Mouse (Mus musculus) liver, embryonic 11.5 days (tissue): ENCODE measurements around the gene Ank2. TPM values are rescaled to one million over a fixed set of nuclear protein-coding genes. Genes with fewer than 3 reads are reported as not detected.

Experiments used
- ATAC-seq: fragments of 200-750 bp; cut with Nextera tagmentation; replicated peaks from 2 replicates; pipeline ENCODE4 v1.8.0; 2017; ENCODE audit warnings: moderate number of reproducible peaks, mild to moderate bottlenecking, moderate TSS enrichment, moderate library complexity; ENCODE audit not compliant: low FRiP score
- DNase-seq: peaks from one replicate; pipeline ENCODE4 v3.0.0-alpha.2; 2017; ENCODE audit warnings: low spot score
- H3K27ac ChIP-seq: fragments of 300-500 bp; sonication (generic); 2 replicates; pipeline ENCODE4 v1.5.1; 2014; ENCODE audit warnings: mild to moderate bottlenecking, low read depth, low read length, control low read depth
- H3K27me3 ChIP-seq: fragments of 300-500 bp; sonication (generic); replicated peaks from 2 replicates; pipeline ENCODE4 v1.6.1; 2014; ENCODE audit warnings: low read length, mixed read lengths; ENCODE audit not compliant: control insufficient read depth, insufficient read depth
- H3K36me3 ChIP-seq: fragments of 300-500 bp; sonication (generic); 2 replicates; pipeline ENCODE4 v1.6.1; 2014; ENCODE audit warnings: mild to moderate bottlenecking, low read length, moderate library complexity, mixed read lengths; ENCODE audit not compliant: control insufficient read depth, insufficient read depth
- H3K4me1 ChIP-seq: fragments of 300-500 bp; sonication (generic); replicated peaks from 2 replicates; pipeline ENCODE4 v1.6.1; 2014; ENCODE audit warnings: low read length, mixed read lengths; ENCODE audit not compliant: control insufficient read depth, insufficient read depth
- H3K4me2 ChIP-seq: fragments of 300-500 bp; sonication (generic); 2 replicates; pipeline ENCODE4 v1.6.1; 2014; ENCODE audit warnings: mild to moderate bottlenecking, control low read depth, moderate library complexity
- H3K4me3 ChIP-seq: fragments of 300-500 bp; sonication (generic); 2 replicates; pipeline ENCODE4 v1.5.1; 2014; ENCODE audit warnings: low read depth, low read length, control low read depth
- H3K9ac ChIP-seq: fragments of 300-500 bp; sonication (generic); 2 replicates; pipeline ENCODE4 v1.6.1; 2014; ENCODE audit warnings: low read depth, low read length, control low read depth
- H3K9me3 ChIP-seq: fragments of 300-500 bp; sonication (generic); 2 replicates; pipeline ENCODE4 v1.6.1; 2016; ENCODE audit warnings: low read length, inconsistent platforms, mixed read lengths; ENCODE audit not compliant: control insufficient read depth
- WGBS: fragments of 180-500 bp; shearing (Covaris S2); extraction: QIAGEN DNeasy Blood & Tissue Kit; methylation state at CpG from one replicate; pipeline ENCODE4 v1.1.7; 2014; 5-methylcytosine and 5-hydroxymethylcytosine counted together
- polyA plus RNA-seq: library from polyadenylated mRNA; unstranded; fragments of >200 nt; fragmentation: Nextera tagmentation; extraction: Ambion mirVana; gene quantifications from 2 replicates; pipeline ENCODE4 v1.2.1, GENCODE M21; 2014

Ank2 gene
- polyA plus RNA-seq, 1 experiment from 2014 or later: 17.3 TPM

DNA sequence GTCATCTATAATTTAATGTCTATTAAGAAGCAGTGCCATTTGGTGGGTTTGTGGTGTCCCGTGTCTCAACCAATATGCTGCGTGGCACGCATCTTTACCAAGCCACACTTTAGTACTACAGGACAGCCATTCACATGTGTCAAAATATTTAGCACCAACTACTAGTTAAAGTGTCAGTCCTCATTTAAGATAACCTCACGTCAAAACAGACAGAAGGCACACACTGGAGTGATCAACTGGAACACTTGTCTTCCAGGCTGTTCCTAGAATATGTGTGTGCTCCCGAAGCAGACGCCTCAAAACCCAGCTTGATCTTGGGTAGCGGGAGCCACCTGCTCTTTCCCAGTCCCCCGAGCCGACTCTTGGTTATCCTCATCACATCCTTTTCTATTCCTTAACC is 101.4 kb downstream of the Ank2 start:
- WGBS: 89% methylated on average over 9 of the region's 9 CpGs
- Histone ChIP-seq H3K4me3 (no peak overlapping the region), H3K9me3 (no peaks in the 10 kb centered on the region), H3K4me1 (no peaks in the 10 kb centered on the region), H3K27me3 (no peaks in the 10 kb centered on the region), H3K36me3 (no peaks in the 10 kb centered on the region), H3K9ac (no peak overlapping the region), H3K27ac (no peak overlapping the region), H3K4me2 (no peak overlapping the region)
- ATAC-seq (no peak), DNase-seq (no peak)

DNA sequence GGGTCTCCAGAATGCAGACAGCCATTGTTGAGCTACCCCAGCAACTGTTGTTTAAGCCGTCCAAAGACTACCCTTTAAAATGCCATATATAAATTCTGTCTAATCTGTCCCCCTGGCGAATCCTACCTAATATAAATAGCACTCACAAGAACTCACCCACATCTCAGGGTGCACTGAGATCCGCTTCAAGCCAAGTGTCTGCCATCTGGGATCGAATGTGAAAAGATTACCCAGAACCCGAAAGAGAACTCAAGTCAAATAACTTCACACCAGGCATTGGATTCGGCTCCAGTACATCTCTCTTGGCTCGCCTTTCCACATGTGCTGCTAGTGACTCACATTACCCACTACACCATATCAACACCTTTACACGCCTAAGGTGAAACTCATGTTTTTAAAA is 103.9 kb downstream of the Ank2 start:
- no peak overlapping the region for H3K9ac ChIP-seq
- no peaks in the 10 kb centered on the region for H3K4me1 ChIP-seq
- H3K27ac ChIP-seq: no peak overlapping the region
- H3K27me3 ChIP-seq: no peaks in the 10 kb centered on the region
- DNase-seq (no peak), ATAC-seq (no peak)
- 83% methylated on average over 8 of the region's 8 CpGs for WGBS
- H3K9me3 ChIP-seq: no peaks in the 10 kb centered on the region
- H3K4me3 ChIP-seq: no peak overlapping the region
- no peaks in the 10 kb centered on the region for H3K36me3 ChIP-seq
- no peak overlapping the region for H3K4me2 ChIP-seq

DNA sequence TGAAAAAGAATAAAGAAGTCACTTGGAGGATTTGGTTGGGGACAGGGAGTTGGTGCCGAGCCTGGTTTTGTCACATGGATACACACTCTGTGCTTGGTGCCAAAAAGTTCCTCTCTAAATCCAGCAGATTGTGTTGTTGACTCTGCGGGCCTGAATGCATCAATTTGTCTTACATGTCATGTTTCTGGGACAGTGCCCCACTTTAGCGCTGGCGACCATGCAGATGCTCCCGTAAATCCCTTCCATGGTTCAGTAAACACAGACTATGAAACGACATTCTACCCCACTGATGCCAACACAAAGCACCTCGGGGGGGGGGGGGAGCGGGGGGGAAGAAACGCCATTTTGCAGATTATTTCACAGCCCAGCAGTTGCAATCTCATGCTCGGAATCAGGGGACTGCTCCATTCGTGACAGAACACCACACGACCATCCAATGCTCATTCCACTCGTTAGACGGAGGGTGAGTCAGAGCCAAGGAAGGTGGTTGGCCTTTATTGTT is 112.1 kb downstream of the Ank2 start:
- WGBS: 89% methylated on average over 13 of the region's 14 CpGs
- DNase-seq (no peak), ATAC-seq (no peak)

GRCm38 (mm10) chr3:127383231-127383630 is 115.9 kb downstream of the Ank2 start:
- WGBS: 92% methylated on average over 3 of the region's 3 CpGs
- no peaks in the 10 kb centered on the region for H3K9me3 ChIP-seq
- no peak for DNase-seq
- no peaks in the 10 kb centered on the region for H3K27me3 ChIP-seq
- no peak overlapping the region for H3K4me3 ChIP-seq
- no peaks in the 10 kb centered on the region for H3K36me3 ChIP-seq
- H3K4me1 ChIP-seq: no peaks in the 10 kb centered on the region
- no peak overlapping the region for H3K9ac ChIP-seq
- no peak overlapping the region for H3K4me2 ChIP-seq
- H3K27ac ChIP-seq: no peak overlapping the region
- ATAC-seq: no peak

More for the DNA sequence above, 112.1 kb downstream of the Ank2 start:
- no peak overlapping the region for H3K9ac ChIP-seq
- H3K36me3 ChIP-seq: no peaks in the 10 kb centered on the region
- H3K4me1 ChIP-seq: no peaks in the 10 kb centered on the region
- no peaks in the 10 kb centered on the region for H3K9me3 ChIP-seq
- no peak overlapping the region for H3K27ac ChIP-seq
- no peaks in the 10 kb centered on the region for H3K27me3 ChIP-seq
- no peak overlapping the region for H3K4me3 ChIP-seq
- H3K4me2 ChIP-seq: no peak overlapping the region

GRCm38 (mm10) chr3:127376901-127377460 is 122.2 kb downstream of the Ank2 start:
- ATAC-seq (no peak), DNase-seq (no peak)
- no peaks in the 10 kb centered on the region for H3K9me3 ChIP-seq
- no peak overlapping the region for H3K4me3 ChIP-seq
- 85% methylated on average over 8 of the region's 8 CpGs for WGBS
- no peaks in the 10 kb centered on the region for H3K4me1 ChIP-seq
- no peak overlapping the region for H3K27ac ChIP-seq
- no peaks in the 10 kb centered on the region for H3K36me3 ChIP-seq
- H3K27me3 ChIP-seq: no peaks in the 10 kb centered on the region
- H3K9ac ChIP-seq: no peak overlapping the region
- no peak overlapping the region for H3K4me2 ChIP-seq

DNA sequence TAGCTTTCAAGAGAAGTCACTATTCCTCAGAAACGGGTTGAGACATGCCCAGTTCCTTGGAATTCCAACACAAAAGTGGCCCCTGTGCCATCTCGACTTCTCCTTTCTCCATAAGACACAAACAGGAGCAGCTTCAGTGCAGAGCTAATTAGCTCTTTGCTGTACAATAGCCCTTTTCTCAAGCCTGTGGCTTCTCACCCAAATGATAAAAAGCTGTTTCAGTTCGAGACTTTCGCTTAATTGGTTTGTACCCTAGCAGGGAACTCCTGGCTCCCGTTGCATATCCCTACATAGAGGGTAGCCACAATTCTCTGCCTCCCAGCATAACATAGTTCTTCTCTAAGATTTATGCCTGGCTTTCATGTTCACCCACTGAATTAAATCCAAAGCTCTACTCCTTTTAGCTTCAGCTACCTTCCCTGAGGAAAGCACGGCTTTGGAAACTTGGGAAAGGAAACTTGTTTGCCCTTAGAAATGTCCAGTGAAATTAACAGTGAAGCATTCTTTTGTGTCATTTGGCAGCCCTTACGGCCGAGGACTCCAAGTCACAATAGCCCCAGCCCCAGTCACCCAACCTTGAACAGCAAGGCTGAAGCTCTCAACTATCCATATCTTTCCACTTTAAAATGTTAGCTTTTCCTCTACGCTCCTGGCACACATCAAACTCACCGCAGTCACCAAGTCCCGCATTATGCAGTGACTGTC is 123.0 kb downstream of the Ank2 start:
- 79% methylated on average over 11 of the region's 11 CpGs for WGBS
- no peak for DNase-seq
- no peaks in the 10 kb centered on the region for H3K9me3 ChIP-seq
- no peaks in the 10 kb centered on the region for H3K4me1 ChIP-seq
- H3K9ac ChIP-seq: no peak overlapping the region
- no peaks in the 10 kb centered on the region for H3K27me3 ChIP-seq
- no peak overlapping the region for H3K27ac ChIP-seq
- H3K4me3 ChIP-seq: no peak overlapping the region
- no peak overlapping the region for H3K4me2 ChIP-seq
- no peak for ATAC-seq
- no peaks in the 10 kb centered on the region for H3K36me3 ChIP-seq

DNA sequence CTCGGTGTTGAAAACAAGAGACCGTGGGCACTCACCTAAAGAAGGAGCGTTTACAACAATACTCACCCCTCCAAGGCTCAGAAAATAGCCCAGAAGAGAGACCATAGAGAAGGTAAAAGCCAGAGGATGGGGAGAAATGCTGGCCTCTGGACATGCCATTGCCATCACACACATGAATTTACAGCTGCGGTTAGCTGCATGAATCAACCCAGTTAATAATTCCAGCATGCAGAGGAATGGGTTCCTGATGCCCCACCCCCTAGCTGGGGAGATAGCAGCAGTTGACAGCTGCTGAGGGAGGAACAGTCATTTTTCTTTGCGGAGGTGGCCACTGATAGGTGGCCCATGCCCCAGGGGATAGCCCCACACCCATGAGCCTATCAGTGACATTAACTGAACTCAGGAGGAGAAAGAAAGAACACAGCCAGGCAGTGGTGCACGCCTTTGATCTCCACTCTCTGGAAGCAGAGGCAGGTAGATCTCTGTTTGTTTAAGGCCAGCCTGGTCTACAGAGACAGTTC is 124.9 kb downstream of the Ank2 start:
- peak; percentile 82 for ATAC-seq
- 82% methylated on average over 6 of the region's 6 CpGs for WGBS
- no peak overlapping the region for H3K4me2 ChIP-seq

GRCm38 (mm10) chr3:127371774-127372173 is 127.4 kb downstream of the Ank2 start:
- WGBS: 89% methylated on average over 1 of the region's 1 CpGs
- no peaks in the 10 kb centered on the region for H3K4me1 ChIP-seq
- no peaks in the 10 kb centered on the region for H3K27me3 ChIP-seq
- H3K27ac ChIP-seq: no peak overlapping the region
- no peak overlapping the region for H3K4me2 ChIP-seq
- H3K36me3 ChIP-seq: no peaks in the 10 kb centered on the region
- no peak for DNase-seq
- H3K9ac ChIP-seq: no peak overlapping the region
- H3K9me3 ChIP-seq: no peaks in the 10 kb centered on the region
- no peak overlapping the region for H3K4me3 ChIP-seq
- no peak for ATAC-seq

More for the DNA sequence above, 124.9 kb downstream of the Ank2 start:
- H3K4me3 ChIP-seq: no peak overlapping the region
- no peak overlapping the region for H3K27ac ChIP-seq
- no peaks in the 10 kb centered on the region for H3K4me1 ChIP-seq
- no peak overlapping the region for H3K9ac ChIP-seq
- no peaks in the 10 kb centered on the region for H3K36me3 ChIP-seq
- no peak for DNase-seq
- H3K27me3 ChIP-seq: no peaks in the 10 kb centered on the region
- no peaks in the 10 kb centered on the region for H3K9me3 ChIP-seq

- H3K4me1 ChIP-seq: no peaks in the 10 kb centered on the region
These were observed 129.6 kb downstream of the Ank2 start for GRCm38 (mm10) chr3:127369529-127369928.

More at GRCm38 (mm10) chr3:127369529-127369928, 129.6 kb downstream of the Ank2 start:
- Histone ChIP-seq H3K36me3 (no peaks in the 10 kb centered on the region), H3K27ac (no peak overlapping the region), H3K4me2 (no peak overlapping the region), H3K9me3 (no peaks in the 10 kb centered on the region), H3K4me3 (no peak overlapping the region), H3K9ac (no peak overlapping the region), H3K27me3 (no peaks in the 10 kb centered on the region)
- ATAC-seq: no peak
- 82% methylated on average over 6 of the region's 6 CpGs for WGBS
- no peak for DNase-seq
